Mouse (Mus musculus): ENCODE data around the gene Spef1.

Gene Spef1

DNA sequence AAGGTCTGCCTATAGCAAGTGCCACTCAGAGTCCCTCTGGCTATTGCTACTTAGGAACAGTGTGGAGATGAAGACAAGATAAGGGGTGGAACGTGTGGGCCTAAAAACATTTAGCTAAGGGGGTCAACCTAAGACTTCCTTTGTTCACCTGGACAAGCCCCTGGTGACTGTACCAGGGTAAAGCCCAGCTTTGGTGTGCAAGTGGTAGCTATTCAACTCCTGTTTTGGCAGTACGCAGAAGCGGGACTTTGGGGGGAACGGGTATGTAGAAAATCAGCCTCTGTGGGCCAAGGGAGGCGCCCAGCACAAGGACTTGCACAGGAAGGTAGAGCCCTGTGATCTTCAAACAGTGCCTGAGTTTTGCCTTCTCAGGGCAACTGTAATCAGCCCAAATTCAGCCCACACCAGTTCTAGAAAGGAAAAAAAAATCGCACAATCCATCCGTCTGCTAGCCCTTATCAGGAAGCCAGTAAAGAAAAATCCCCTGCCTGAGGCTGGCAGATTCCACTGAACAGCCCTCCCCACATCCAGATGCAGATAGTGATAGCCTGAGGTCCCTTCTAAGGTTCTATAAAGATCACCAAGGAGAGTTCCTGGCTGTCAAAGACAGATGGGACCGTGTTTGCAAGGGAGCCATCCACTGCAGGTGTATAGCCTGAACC is 18.6 kb upstream of the Spef1 start:
- no peak for DNase-seq (ENCODE audit: low spot score)

DNA sequence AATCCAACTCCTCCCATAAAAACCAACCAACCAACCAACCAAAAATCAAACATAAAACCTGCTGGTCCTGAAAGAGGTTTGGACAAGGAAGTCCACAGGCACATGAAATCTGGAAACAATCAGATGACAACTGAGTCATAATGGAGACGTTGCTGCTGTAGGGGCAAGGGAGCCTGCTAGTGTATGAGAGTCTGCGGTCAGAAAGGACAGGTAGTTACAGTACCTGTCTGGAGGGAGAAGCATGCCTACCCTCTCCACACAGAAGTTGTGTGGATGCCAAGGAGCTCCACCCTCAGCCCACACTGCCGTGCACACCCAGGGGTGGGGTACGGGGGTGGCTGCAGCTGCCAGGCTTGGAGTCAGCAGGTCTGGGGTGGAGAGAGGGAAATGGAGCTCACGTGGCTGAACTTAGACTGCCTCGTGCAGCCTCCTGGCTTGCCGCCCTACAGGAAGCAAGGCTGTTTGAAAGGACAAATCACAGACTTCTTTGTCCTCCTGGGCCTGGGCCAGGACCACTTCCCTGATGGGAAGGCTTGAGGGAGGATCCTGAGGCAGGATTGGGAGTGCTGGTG is 17.4 kb upstream of the Spef1 start:
- peak; percentile 92 for DNase-seq (ENCODE audit: low spot score)

DNA sequence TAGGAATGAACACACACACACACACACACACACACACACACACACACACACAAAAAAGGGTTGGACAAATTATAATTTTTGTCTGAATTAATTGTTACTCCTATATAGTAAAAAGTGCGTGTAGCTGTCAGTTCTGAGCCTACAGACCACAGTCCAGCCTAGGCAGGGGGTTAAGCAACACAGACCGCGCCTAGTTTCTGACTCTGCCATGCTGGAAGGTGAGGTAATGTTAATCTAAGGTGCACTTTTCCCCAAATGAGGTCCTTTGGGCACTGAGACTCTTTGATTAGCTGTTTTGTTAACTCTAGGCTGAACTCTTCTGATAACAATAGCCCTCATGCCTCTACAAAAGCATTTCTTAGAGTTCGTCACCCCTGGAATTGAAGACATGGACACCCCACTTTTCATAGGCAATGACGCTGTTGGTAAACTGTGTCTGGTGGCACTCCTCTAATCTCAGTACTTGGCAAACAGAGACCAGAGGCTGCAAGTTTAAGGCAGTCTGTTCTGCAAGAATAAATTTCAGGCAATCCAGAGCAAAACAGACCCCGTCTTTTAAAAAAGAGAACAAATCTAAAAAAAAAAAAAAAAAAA is 16.8 kb upstream of the Spef1 start:
- peak; percentile 19 for DNase-seq (ENCODE audit: low spot score)

DNA sequence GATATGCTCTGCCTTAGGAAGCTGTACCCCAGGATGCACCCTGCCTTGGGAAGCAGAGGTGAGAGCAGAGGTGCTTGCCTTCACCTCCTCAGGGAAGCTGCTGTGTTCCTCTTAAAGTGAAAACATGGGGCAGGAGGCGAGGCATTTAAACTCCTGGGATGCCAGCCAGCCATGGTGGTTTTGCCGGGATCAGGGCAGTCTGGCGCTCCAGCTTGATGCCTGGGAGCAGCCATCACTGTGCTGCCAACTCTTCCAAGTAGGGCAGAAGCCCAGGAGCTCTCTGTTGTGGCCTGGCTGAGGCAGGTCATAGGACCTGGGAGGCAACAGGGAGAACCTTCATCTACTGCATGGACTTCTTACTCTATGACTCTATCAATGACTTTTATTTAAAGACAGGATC is 14.2 kb upstream of the Spef1 start:
- DNase-seq (ENCODE audit: low spot score), result no peak

DNA sequence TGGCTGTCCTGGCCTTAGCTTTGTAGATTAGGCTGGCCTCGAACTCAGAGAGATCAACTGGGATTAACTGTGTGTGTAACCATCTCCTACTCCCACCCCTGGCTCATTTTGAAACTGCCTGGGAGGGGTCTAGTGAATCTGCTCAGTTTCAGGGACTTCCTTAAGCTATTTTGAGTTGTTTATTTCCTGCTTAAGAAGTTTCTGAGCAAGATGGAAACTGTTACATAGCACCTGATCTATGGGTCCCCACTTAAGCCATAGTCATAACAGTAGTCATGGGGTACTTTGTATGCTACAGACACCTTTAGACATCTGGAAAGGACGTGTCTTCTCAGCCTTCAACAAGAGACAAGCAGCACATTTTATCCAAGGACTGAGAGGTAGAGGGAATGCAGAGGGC is 13.6 kb upstream of the Spef1 start:
- DNase-seq (ENCODE audit: low spot score), result no peak

DNA sequence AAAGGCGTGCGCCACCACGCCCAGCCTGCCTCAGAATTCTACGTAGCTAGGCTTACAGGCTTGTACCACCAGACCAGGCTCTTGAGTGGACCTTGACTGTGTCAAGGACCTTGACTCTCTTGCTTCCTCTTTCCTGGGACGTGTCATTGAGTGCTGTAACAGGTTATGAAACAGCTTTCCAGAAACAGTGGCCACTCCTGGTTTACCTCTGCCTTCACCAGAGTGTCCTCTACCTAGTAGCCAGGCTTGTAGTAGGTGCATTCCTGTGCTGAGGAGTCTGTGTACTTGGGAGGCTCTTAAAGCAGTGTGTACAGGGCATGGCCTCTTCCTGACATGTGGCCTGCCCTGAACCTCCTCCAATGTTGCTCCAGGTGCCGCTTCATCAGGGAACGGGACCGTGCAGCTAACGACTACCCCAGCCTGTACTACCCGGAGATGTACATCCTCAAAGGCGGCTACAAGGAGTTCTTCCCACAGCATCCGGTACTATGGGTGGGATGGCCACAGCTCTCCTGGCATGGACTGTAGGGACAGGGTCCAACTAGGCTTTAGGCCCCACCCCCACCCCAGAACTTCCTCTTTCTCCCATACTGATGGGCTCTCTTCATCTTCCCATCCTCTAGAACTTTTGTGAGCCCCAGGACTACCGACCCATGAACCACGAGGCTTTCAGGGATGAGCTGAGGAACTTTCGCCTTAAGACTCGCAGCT is 9.7 kb upstream of the Spef1 start:
- DNase-seq (ENCODE audit: low spot score), result no peak

DNA sequence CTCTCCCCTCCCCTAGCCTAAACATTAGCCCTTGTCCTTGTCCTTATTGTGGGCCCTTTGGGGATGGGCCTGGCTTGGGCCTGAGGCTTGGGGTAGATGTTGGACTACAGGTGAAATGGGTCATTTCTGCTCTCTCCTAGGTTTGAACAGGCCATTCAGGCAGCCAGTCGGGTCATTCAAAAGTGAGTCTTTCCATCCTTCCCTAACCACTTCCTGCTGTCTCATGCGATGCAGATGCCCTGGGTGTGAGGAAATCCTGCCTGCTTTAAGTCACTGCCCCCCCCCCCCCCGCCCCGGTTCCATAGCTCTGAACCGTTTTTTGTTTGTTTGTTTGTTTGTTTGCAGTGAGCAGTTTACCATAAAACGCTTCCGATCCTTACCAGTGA is 3.9 kb upstream of the Spef1 start:
- DNase-seq (ENCODE audit: low spot score), result no peak

DNA sequence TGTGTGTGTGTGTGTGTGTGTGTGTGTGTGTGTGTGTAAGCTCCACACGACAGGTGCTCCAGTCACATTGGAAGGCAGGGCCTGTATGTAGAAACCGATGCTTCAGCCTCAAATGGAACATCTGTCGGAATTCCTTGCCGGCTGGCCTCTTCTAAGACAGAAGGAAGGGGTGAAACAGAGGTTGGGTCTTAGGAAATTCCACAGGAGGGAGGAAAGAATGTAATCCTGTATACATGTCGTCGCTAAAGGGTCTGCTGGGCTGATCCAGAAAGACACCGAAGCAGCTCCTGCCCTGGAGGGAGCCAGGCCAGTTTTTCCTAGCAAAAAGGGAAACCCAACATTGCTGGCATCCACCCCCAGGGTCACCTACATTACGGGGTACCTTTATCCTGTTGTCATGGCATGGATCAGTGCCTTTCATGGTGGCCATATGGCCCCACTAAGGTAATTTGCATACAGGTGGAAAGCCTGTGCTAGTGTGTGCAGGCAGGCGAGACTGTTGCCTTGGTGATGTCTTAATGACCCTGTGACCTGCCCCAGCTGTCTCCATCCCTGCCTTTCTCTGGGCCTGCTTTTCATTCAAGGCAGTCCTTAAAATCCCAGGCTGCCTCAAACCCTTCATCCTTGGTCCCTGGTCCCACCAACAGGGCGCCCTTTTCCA is 3.4 kb upstream of the Spef1 start:
- no peak for DNase-seq (ENCODE audit: low spot score)

DNA sequence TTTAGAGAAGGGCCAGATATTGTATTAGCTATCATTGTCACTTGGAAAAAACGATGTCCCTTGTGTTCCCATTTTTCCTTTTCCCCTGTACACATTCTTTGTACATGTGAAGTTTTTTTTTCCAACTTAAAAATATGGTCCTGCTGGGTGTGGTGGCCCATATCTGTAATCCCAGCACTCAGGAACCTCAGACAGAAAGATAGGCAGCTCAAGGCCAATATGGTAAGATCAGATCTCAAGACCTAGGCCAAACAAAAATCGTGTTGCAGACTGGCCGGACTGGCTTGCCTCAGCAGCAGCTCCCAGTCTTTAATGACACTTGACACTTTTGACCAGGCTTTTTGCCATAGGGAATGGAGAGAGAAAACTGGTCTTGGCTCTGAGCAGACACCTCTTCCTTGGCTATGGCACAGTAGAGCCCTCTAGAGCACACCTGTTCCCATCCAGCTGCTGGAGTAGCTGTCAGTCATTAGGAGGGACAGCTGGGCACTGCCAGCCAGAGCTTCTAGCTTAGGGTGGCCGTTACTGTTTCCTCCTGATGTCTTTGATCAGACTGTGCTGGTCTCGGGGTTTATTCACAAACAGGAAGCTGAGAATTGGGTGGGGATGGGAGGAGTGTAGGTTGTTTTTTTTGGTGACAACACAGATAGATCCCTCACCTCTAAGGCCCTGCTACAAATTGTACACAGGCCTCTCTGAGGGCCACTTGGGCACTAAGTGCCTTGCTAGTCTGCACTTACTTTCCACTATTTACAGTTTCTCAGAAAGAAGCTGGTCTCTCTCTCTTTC is 2.6 kb upstream of the Spef1 start:
- DNase-seq (ENCODE audit: low spot score), result no peak

DNA sequence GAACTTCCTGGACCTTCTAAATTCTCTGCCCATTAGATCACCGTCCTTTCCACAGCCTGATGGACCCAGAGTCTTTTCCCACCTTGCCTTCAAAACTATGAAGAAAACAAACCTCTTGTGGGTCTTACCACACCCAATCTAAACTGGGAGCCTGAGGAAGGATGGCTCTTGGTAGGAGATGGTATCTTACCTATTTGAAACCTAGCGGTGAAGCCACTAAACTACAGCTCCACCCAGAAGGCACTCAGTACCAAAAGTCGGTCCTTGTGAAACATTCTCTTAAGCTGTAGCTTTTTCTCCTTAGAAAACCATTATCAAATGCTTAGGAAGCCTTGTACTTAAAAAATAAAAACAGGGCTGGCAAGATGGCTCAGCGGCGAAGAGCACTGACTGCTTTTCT is 1.2 kb upstream of the Spef1 start:
- DNase-seq (ENCODE audit: low spot score), result no peak

DNA sequence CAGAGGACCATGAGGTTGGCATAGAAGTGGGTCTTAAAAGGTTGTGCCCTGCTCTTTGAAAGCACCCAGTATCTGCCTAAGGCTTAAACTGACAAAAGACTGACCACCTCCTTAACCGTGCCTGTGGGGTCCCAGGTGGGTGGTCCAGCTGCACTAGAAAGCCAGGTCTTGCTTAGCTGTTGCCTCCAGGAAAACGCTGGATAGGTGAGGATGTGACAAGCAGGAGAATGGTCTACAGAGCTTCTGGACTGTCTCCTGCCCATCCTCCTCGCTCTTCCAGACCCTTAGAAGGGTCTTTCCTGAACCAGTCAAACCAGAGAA is 480 bp upstream of the Spef1 start:
- DNase-seq (ENCODE audit: low spot score), result no peak

DNA sequence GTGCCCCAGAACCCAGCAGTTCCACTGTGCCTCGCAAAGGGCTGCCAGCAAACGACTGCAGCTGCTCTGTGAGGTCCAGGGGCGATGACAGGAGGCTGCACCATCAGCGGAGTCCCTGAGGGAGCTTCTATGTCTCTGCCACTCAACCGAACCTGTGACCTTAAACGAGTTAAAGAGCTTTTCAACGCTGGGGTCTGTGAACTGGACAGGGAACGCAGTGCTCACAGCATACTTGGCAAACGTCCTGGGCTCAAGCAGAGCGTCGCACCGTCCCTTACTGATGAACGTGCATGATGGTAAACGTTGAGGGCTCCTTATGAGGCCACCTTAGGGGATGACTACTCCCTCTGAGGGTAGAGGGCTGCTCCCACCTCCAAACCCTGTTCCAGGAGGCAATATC is 739 bp downstream of the Spef1 start:
- DNase-seq (ENCODE audit: low spot score), result no peak

DNA sequence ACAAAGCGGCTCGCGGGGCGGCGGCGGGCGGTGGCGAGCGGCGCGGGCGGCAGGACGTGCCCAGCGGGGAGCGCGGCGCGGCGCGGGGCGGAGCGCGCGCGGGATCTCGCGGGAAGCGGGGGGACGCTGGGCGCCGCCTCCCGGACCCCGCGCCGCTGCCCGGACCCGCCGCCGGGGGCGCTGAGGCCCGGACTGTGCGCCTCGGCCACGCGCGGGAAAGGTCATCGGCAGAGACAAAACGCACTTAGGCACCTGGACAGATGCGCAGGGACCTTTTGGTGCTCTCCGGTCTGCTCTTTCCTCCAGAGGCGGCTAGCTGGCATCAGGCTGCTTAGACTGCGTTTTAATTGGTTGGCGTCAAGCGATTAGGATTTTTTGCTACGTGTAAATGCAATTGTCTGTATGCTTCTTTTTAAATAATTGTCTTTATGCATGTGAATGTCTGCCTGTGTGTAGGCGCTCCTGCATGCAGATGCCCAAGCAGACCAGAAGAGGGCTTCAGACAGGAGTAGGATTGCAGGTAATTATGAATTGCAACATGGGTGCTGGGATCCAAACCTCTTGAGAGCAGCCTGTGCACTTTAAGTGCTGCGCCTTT is 7.0 kb downstream of the Spef1 start, which contains the start of gene Cenpb:
Gene Cenpb, minus strand, starts transcription at position 78 of the 598 bp plus-strand sequence.
- DNase-seq (ENCODE audit: low spot score), result peak; percentile 90

DNA sequence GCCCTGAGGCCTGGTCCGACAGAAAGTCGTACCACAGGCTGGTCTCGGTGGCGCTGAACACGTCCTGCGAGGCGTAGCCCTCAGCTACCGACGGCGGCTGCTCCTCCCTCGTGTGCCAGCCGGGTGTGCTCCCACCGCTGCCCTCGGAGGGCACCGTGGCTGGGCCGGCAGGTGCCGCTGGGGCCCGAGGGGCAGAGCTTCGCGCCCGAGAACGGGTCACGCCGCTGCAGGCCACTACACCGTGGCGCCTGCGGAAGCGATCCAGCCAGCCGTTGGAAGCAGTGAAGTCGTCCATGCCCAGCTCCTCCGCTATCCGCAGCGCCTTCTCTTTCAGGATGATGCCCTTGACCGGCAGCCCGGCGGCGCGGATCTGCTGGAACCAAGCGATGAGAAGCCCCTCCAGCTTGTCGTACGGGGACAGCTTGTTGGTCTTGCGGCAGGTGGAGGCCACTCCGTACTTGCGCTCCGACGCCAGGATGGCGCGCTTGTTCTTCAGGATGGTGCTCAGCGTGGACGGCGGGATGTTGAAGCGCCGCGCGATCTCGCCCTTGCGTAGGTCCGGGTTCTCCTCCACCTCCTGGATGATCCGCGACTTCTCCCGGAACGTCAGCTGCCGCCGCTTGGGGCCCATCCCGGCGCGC is 7.7 kb downstream of the Spef1 start:
- DNase-seq (ENCODE audit: low spot score), result peak; percentile 48

DNA sequence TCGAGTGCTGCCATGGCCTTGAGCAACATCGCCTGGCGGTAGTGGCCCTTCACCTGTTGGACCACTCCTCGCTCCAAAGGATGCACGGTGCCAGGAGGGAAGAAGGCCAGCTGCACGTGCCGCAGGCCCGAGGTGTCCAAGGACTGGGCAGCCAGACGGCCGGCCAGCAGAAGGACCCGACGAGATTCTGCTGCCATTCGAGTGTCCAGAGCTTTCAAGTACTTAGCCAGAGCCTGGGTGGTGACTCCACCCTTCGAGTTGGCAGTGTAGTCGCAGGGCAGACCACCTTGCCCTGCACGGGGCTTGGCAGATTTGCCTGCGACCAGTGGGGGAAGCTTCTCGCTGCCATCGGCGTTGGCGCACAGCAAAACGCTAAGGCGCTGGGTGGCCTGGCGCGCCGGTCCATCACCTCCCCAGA is 8.2 kb downstream of the Spef1 start:
- DNase-seq (ENCODE audit: low spot score), result no peak

DNA sequence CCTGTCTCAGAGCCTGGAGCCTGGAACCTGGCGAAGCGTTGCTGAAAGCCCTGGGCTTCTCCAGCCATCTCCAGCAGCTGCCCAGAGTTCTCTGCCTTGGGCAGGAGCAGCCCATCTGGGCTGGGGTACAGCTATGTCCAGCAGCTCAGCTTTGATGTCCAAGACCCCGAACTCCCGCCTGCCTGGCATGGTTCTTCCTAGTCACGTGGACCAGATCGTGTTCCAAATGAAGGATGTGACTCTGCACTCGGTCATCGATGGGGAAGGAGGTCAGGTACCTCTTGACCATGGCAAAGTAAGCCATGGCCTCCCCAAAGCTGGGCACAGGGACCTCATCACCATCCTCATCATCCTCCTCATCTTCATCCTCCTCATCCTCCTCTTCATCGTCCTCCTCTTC is 9.2 kb downstream of the Spef1 start:
- no peak for DNase-seq (ENCODE audit: low spot score)

DNA sequence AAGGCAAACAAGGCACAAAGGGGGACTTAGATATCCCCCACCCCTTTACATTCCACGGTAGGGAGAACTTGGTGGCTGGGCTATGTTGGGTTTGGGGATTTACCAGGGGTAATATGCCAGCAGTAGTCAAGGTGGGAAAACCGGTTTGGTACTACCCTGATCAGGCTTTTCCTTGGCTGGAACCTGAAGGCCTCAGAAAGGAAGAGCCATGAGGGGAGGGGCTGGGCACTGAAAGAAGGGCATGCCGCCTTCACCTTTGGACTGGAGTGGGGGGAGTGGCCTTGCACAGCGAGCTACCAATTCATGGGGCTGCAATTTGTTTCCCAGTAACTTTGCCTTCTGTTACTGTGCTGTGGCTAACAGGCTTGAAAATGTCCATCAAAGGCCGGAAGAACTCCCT is 10.6 kb downstream of the Spef1 start:
- no peak for DNase-seq (ENCODE audit: low spot score)

DNA sequence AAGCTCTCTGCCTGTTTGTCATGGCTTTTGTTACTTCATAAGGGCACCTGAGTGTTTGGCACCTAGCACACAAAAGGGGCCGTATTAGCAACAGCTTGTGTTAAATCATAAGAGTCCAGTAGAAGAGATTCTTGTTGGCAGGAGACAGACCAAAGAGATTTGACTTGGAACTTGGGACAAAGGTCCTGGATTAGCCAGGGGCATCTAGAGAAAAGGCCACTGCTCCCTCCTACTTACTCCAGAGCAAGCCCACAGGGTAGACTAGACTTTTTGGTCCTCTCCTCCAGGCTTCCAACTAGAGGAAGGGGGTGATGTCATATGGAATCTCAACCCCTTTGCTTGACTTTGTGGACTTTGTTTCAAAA is 11.2 kb downstream of the Spef1 start:
- no peak for DNase-seq (ENCODE audit: low spot score)

DNA sequence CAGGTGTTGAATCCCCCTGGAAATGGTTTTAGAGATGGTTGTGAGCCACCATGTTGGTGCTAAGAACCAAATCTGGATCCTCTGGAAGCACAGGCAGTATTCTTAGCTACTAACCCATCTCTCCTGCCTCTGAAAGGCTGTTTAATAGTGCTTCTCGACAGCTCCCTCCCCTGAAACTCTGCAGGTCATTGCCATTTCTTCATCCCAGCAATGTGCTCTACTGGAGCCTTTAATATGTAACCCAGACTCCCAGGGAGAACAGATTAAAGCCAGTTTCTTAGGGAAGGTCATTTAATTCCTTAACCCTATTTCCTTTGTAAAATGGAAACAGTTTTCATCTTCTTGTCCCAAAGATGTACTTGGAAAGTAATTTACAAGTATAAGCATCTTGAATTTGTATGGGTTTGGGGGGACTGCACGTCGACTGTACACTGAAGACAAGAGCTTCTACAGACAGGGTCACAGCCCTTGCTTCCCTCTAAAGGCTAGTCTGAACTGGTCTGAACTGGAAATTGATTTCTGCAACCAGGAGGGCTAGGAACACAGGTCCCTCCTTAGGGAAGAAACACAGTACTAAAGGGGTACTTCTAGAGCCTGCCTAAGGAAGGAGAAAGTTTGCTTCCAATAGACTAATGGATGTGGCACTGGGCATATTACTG is 11.7 kb downstream of the Spef1 start:
- no peak for DNase-seq (ENCODE audit: low spot score)

DNA sequence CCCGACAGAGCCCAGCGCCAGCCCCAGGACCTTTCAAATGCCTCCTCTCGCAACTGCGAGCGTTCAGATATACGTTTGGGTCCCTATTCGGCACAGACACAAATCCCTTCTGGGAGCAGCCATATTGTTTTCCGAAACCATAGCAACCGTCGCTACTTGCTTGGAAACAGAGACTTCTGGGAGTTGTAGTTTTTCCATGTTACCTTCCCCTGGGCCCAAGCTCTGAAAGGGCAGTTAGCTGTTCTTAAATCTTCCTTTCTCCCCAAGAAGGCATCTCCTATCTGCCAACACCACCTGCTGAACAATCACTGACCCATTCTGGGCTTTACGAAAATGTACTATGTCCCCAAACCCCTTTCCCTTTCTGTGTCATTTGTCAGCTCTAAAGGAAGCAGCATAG is 12.4 kb downstream of the Spef1 start:
- peak; percentile 33 for DNase-seq (ENCODE audit: low spot score)

DNA sequence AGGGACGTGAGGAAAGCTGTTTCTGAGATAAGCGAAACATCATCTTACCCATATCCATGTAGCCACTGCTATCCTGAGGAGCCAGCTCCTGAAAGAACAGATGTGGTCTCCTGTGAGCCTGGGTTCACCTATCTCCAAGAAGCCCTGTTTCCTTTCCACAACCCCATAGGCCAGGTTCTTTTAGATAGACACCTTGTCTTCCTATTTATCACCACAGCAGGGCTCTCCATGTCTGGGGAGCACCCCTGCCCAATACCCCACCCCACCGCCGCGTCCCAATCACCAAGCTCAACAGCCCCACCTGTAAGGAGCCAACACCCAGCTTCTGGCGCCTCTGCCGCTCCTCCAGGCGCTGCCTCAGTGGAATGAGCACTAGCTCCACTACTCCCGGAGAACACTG is 14.8 kb downstream of the Spef1 start:
- no peak for DNase-seq (ENCODE audit: low spot score)

Data from urinary bladder, postnatal 25 days (tissue).